Mouse (Mus musculus): ENCODE measurements around the gene Cyp2d10. TPM values are rescaled to one million over a fixed set of nuclear protein-coding genes. Genes with fewer than 3 reads are reported as not detected.
"Not testable (repeated sequence)": the region's sequence is repeated elsewhere in the genome, so short reads cannot be mapped to it uniquely, and the experiment has no call there.

The Cyp2d10 gene
- total RNA-seq (2012; rRNA removed): not detected in 2 replicates

GRCm38 (mm10) chr15:82406981-82407380 is at the start of gene Cyp2d10:
Gene Cyp2d10 (minus strand): TSS chr15:82407195.
- no peak for DNase-seq (ENCODE audit: low read depth, low spot score)
- in situ Hi-C loops (cut with MboI; ENCODE audit: low sequenced_read_pairs in 2 of 2, unreplicated experiment in 2 of 2): no loop called here
- no peaks in the 10 kb centered on the region for H3K9me3 ChIP-seq (ENCODE audit: control insufficient read depth, insufficient read depth, low read depth, low read length)

GRCm38 (mm10) chr15:82456086-82456790 is 49.2 kb upstream of the Cyp2d10 start:
- H3K9ac ChIP-seq (ENCODE audit: insufficient read depth, low read depth, low read length, poor library complexity, severe bottlenecking); H3K27ac ChIP-seq (ENCODE audit: insufficient read depth, low read depth, low read length, poor library complexity, severe bottlenecking); H3K9me3 ChIP-seq (ENCODE audit: control insufficient read depth, insufficient read depth, low read depth, low read length); H3K4me3 ChIP-seq (ENCODE audit: insufficient read depth in 1 of 2, low read depth in 1 of 2, low read length in 2 of 2, poor library complexity in 1 of 2, severe bottlenecking in 1 of 2); DNase-seq (ENCODE audit: low read depth, low spot score); H3K36me3 ChIP-seq (ENCODE audit: control insufficient read depth, insufficient read depth, low read length, poor library complexity, severe bottlenecking); in situ Hi-C loops (cut with MboI; ENCODE audit: low sequenced_read_pairs in 2 of 2, unreplicated experiment in 2 of 2); H3K4me1 ChIP-seq (ENCODE audit: control insufficient read depth in 2 of 2, insufficient read depth in 2 of 2, low read length in 2 of 2, poor library complexity in 1 of 2): not testable (repeated sequence)

More at GRCm38 (mm10) chr15:82406981-82407380, at the start of gene Cyp2d10:
- no peak within 1 kb of the TSS for H3K9ac ChIP-seq (ENCODE audit: insufficient read depth, low read depth, low read length, poor library complexity, severe bottlenecking)
- no peak within 1 kb of the TSS for H3K27ac ChIP-seq (ENCODE audit: insufficient read depth, low read depth, low read length, poor library complexity, severe bottlenecking)
- no peak within 1 kb of the TSS for H3K4me3 ChIP-seq (ENCODE audit: insufficient read depth in 1 of 2, low read depth in 1 of 2, low read length in 2 of 2, poor library complexity in 1 of 2, severe bottlenecking in 1 of 2)
- TF ChIP-seq MAFK (IDR thresholded peaks at IDR 0.05; ENCODE audit: insufficient read depth, low read depth, low read length) (no peak), CHD2 (IDR thresholded peaks at IDR 0.05; ENCODE audit: low read depth, low read length) (no peak), HCFC1 (IDR thresholded peaks at IDR 0.05; ENCODE audit: borderline replicate concordance, insufficient read depth, low read length) (no peak), ZNF384 (IDR thresholded peaks at IDR 0.05; ENCODE audit: low read depth, low read length) (no peak), ZC3H11A (IDR thresholded peaks at IDR 0.05; ENCODE audit: borderline replicate concordance, low read depth, low read length) (no peak)
- H3K4me1 ChIP-seq (ENCODE audit: control insufficient read depth in 2 of 2, insufficient read depth in 2 of 2, low read length in 2 of 2, poor library complexity in 1 of 2): no peaks in the 10 kb centered on the region
- H3K36me3 ChIP-seq (ENCODE audit: control insufficient read depth, insufficient read depth, low read length, poor library complexity, severe bottlenecking): no peaks in the 10 kb centered on the region

GRCm38 (mm10) chr15:82453501-82453900 is 46.5 kb upstream of the Cyp2d10 start:
- H3K9me3 ChIP-seq (ENCODE audit: control insufficient read depth, insufficient read depth, low read depth, low read length); H3K4me1 ChIP-seq (ENCODE audit: control insufficient read depth in 2 of 2, insufficient read depth in 2 of 2, low read length in 2 of 2, poor library complexity in 1 of 2); H3K4me3 ChIP-seq (ENCODE audit: insufficient read depth in 1 of 2, low read depth in 1 of 2, low read length in 2 of 2, poor library complexity in 1 of 2, severe bottlenecking in 1 of 2); H3K27ac ChIP-seq (ENCODE audit: insufficient read depth, low read depth, low read length, poor library complexity, severe bottlenecking); in situ Hi-C loops (cut with MboI; ENCODE audit: low sequenced_read_pairs in 2 of 2, unreplicated experiment in 2 of 2); H3K9ac ChIP-seq (ENCODE audit: insufficient read depth, low read depth, low read length, poor library complexity, severe bottlenecking); H3K36me3 ChIP-seq (ENCODE audit: control insufficient read depth, insufficient read depth, low read length, poor library complexity, severe bottlenecking); DNase-seq (ENCODE audit: low read depth, low spot score): not testable (repeated sequence)

GRCm38 (mm10) chr15:82452133-82452532 is 45.1 kb upstream of the Cyp2d10 start:
- DNase-seq (ENCODE audit: low read depth, low spot score); H3K4me3 ChIP-seq (ENCODE audit: insufficient read depth in 1 of 2, low read depth in 1 of 2, low read length in 2 of 2, poor library complexity in 1 of 2, severe bottlenecking in 1 of 2); in situ Hi-C loops (cut with MboI; ENCODE audit: low sequenced_read_pairs in 2 of 2, unreplicated experiment in 2 of 2); H3K9me3 ChIP-seq (ENCODE audit: control insufficient read depth, insufficient read depth, low read depth, low read length); H3K36me3 ChIP-seq (ENCODE audit: control insufficient read depth, insufficient read depth, low read length, poor library complexity, severe bottlenecking); H3K27ac ChIP-seq (ENCODE audit: insufficient read depth, low read depth, low read length, poor library complexity, severe bottlenecking); H3K4me1 ChIP-seq (ENCODE audit: control insufficient read depth in 2 of 2, insufficient read depth in 2 of 2, low read length in 2 of 2, poor library complexity in 1 of 2); H3K9ac ChIP-seq (ENCODE audit: insufficient read depth, low read depth, low read length, poor library complexity, severe bottlenecking): not testable (repeated sequence)

GRCm38 (mm10) chr15:82450045-82450444 is 43.0 kb upstream of the Cyp2d10 start:
- H3K4me1 ChIP-seq (ENCODE audit: control insufficient read depth in 2 of 2, insufficient read depth in 2 of 2, low read length in 2 of 2, poor library complexity in 1 of 2); H3K9ac ChIP-seq (ENCODE audit: insufficient read depth, low read depth, low read length, poor library complexity, severe bottlenecking); H3K4me3 ChIP-seq (ENCODE audit: insufficient read depth in 1 of 2, low read depth in 1 of 2, low read length in 2 of 2, poor library complexity in 1 of 2, severe bottlenecking in 1 of 2); DNase-seq (ENCODE audit: low read depth, low spot score); H3K27ac ChIP-seq (ENCODE audit: insufficient read depth, low read depth, low read length, poor library complexity, severe bottlenecking); H3K9me3 ChIP-seq (ENCODE audit: control insufficient read depth, insufficient read depth, low read depth, low read length); in situ Hi-C loops (cut with MboI; ENCODE audit: low sequenced_read_pairs in 2 of 2, unreplicated experiment in 2 of 2); H3K36me3 ChIP-seq (ENCODE audit: control insufficient read depth, insufficient read depth, low read length, poor library complexity, severe bottlenecking): not testable (repeated sequence)

Data from ES-E14 (cell line).